Mouse (Mus musculus): ENCODE data around the gene Ephb4. TPM values are rescaled to one million over a fixed set of nuclear protein-coding genes. Genes with fewer than 3 reads are reported as not detected.

Ephb4 gene
- polyA plus RNA-seq, 2 experiments, result 78.1 to 102 TPM

GRCm38 (mm10) chr5:137404081-137404480 is 54.2 kb downstream of the Ephb4 start:
- no peaks in the 10 kb centered on the region for H3K36me3 ChIP-seq (ENCODE audit: control insufficient read depth, insufficient read depth, low read length)
- H3K27me3 ChIP-seq (ENCODE audit: control insufficient read depth, insufficient read depth, low read length), result no peaks in the 10 kb centered on the region; the same call in 1 of the 2 replicates
- no peaks in the 10 kb centered on the region for H3K9me3 ChIP-seq (ENCODE audit: control insufficient read depth, low read length)
- WGBS, result 75% methylated on average over 2 of the region's 2 CpGs
- ATAC-seq (ENCODE audit: low FRiP score, low read depth) (no peak), DNase-seq (ENCODE audit: low spot score) (no peak)
- H3K4me1 ChIP-seq (ENCODE audit: control insufficient read depth, insufficient read depth, low read length), result no peaks in the 10 kb centered on the region
- H3K27ac ChIP-seq (replicated peaks; ENCODE audit: low read depth, low read length), result no peak overlapping the region
- no peak overlapping the region for H3K9ac ChIP-seq (ENCODE audit: low read depth, low read length, severe bottlenecking)
- no peak overlapping the region for H3K4me2 ChIP-seq (replicated peaks; ENCODE audit: low read depth, low read length, severe bottlenecking)
- H3K4me3 ChIP-seq (replicated peaks; ENCODE audit: low read length), result no peak overlapping the region
- TF ChIP-seq POLR2A (IDR thresholded peaks at IDR 0.05; ENCODE audit: borderline replicate concordance, extremely low read depth, insufficient read depth, insufficient read length), result no peak

DNA sequence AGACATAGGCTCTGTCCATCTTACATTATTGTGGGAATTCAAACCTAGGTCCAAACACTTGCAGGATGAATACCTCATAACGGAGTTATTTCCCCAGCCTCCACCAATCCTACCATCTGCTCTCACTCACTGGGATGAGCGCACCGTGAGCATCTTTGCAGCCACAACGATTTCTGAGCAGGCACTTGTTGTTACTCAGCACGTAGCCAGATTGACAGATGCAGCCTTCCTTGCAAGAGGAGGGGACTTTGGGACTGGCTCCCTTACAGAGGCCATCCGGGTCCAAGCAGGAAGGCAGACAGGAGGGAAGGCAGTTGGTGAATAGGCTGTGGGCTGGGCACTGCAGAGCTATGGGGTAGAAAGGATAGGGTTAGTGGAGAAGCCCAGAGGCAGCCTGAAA is 59.5 kb downstream of the Ephb4 start:
- no peak for TF ChIP-seq POLR2A (IDR thresholded peaks at IDR 0.05; ENCODE audit: borderline replicate concordance, extremely low read depth, insufficient read depth, insufficient read length)
- Histone ChIP-seq H3K9ac (ENCODE audit: low read depth, low read length, severe bottlenecking) (no peak overlapping the region), H3K27me3 (ENCODE audit: control insufficient read depth, insufficient read depth, low read length) (no peaks in the 10 kb centered on the region), H3K4me2 (replicated peaks; ENCODE audit: low read depth, low read length, severe bottlenecking) (no peak overlapping the region), H3K36me3 (ENCODE audit: control insufficient read depth, insufficient read depth, low read length) (no peaks in the 10 kb centered on the region), H3K27ac (replicated peaks; ENCODE audit: low read depth, low read length) (no peak overlapping the region), H3K9me3 (ENCODE audit: control insufficient read depth, low read length) (no peaks in the 10 kb centered on the region), H3K4me3 (replicated peaks; ENCODE audit: low read length) (no peak overlapping the region), H3K4me1 (ENCODE audit: control insufficient read depth, insufficient read depth, low read length) (no peaks in the 10 kb centered on the region)
- 74% methylated on average over 6 of the region's 6 CpGs for WGBS
- ATAC-seq (ENCODE audit: low FRiP score, low read depth) (no peak), DNase-seq (ENCODE audit: low spot score) (no peak)

DNA sequence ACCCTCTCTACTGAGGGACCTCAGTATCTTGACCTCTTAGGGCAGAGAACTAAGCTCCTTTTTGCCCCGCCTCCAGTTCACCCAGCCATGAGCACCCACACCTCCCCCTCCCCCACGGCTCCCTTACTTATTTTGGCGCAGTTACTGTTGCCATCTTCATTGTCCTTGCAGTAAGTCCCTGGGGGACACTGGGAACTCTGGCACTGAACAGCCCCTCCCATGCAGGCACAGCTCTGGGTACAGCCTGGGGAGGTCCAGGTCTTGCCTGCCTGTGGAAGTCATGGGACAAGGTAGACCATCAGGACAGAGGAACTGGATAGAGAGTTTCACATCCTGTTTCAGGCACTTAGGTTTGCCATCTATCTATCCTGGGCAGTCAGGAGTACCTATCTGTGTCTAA is 60.2 kb downstream of the Ephb4 start:
- Histone ChIP-seq H3K4me2 (replicated peaks; ENCODE audit: low read depth, low read length, severe bottlenecking) (no peak overlapping the region), H3K9me3 (ENCODE audit: control insufficient read depth, low read length) (no peaks in the 10 kb centered on the region), H3K27ac (replicated peaks; ENCODE audit: low read depth, low read length) (no peak overlapping the region), H3K36me3 (ENCODE audit: control insufficient read depth, insufficient read depth, low read length) (no peaks in the 10 kb centered on the region), H3K9ac (ENCODE audit: low read depth, low read length, severe bottlenecking) (no peak overlapping the region), H3K27me3 (ENCODE audit: control insufficient read depth, insufficient read depth, low read length) (no peaks in the 10 kb centered on the region), H3K4me1 (ENCODE audit: control insufficient read depth, insufficient read depth, low read length) (no peaks in the 10 kb centered on the region), H3K4me3 (replicated peaks; ENCODE audit: low read length) (no peak overlapping the region)
- DNase-seq (ENCODE audit: low spot score) (no peak), ATAC-seq (ENCODE audit: low FRiP score, low read depth) (no peak)
- TF ChIP-seq POLR2A (IDR thresholded peaks at IDR 0.05; ENCODE audit: borderline replicate concordance, extremely low read depth, insufficient read depth, insufficient read length), result no peak
- 76% methylated on average over 3 of the region's 3 CpGs for WGBS

- H3K27ac ChIP-seq (replicated peaks; ENCODE audit: low read depth, low read length), result no peak overlapping the region
- H3K9ac ChIP-seq (ENCODE audit: low read depth, low read length, severe bottlenecking), result no peak overlapping the region
- H3K4me1 ChIP-seq (ENCODE audit: control insufficient read depth, insufficient read depth, low read length), result no peaks in the 10 kb centered on the region
- no peak overlapping the region for H3K4me2 ChIP-seq (replicated peaks; ENCODE audit: low read depth, low read length, severe bottlenecking)
- no peaks in the 10 kb centered on the region for H3K9me3 ChIP-seq (ENCODE audit: control insufficient read depth, low read length)
- no peak for TF ChIP-seq POLR2A (IDR thresholded peaks at IDR 0.05; ENCODE audit: borderline replicate concordance, extremely low read depth, insufficient read depth, insufficient read length)
- no peaks in the 10 kb centered on the region for H3K36me3 ChIP-seq (ENCODE audit: control insufficient read depth, insufficient read depth, low read length)
- 88% methylated on average over 3 of the region's 3 CpGs for WGBS
- DNase-seq (ENCODE audit: low spot score), result no peak
- no peak overlapping the region for H3K4me3 ChIP-seq (replicated peaks; ENCODE audit: low read length)
- no peak for ATAC-seq (ENCODE audit: low FRiP score, low read depth)
- H3K27me3 ChIP-seq (ENCODE audit: control insufficient read depth, insufficient read depth, low read length), result no peaks in the 10 kb centered on the region
These were observed 60.6 kb downstream of the Ephb4 start for GRCm38 (mm10) chr5:137410549-137410948.

DNA sequence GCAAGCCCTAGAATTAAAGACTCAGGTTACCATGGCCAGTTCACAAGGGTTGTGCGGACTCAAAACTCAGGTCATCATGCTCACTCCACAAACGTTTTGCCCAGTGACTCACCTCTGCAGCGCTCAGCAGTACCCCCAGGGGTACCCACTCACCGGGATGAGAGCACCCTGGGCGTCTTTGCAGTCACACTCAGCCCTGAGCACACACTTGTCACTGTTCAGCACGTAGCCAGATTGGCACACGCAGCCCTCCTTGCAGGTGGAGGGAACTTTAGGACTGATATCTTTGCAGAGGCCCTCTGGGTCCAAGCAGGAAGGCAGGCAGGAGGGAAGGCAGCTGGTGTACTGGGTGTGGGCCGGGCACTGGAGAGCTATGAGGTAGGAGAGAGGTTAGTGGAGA is 61.3 kb downstream of the Ephb4 start:
- TF ChIP-seq POLR2A (IDR thresholded peaks at IDR 0.05; ENCODE audit: borderline replicate concordance, extremely low read depth, insufficient read depth, insufficient read length), result no peak
- Histone ChIP-seq H3K4me3 (replicated peaks; ENCODE audit: low read length) (no peak overlapping the region), H3K9ac (ENCODE audit: low read depth, low read length, severe bottlenecking) (no peak overlapping the region), H3K27me3 (ENCODE audit: control insufficient read depth, insufficient read depth, low read length) (no peaks in the 10 kb centered on the region), H3K4me2 (replicated peaks; ENCODE audit: low read depth, low read length, severe bottlenecking) (no peak overlapping the region), H3K36me3 (ENCODE audit: control insufficient read depth, insufficient read depth, low read length) (no peaks in the 10 kb centered on the region), H3K9me3 (ENCODE audit: control insufficient read depth, low read length) (no peaks in the 10 kb centered on the region), H3K27ac (replicated peaks; ENCODE audit: low read depth, low read length) (no peak overlapping the region), H3K4me1 (ENCODE audit: control insufficient read depth, insufficient read depth, low read length) (no peaks in the 10 kb centered on the region)
- DNase-seq (ENCODE audit: low spot score) (no peak), ATAC-seq (ENCODE audit: low FRiP score, low read depth) (no peak)
- 70% methylated on average over 8 of the region's 8 CpGs for WGBS

DNA sequence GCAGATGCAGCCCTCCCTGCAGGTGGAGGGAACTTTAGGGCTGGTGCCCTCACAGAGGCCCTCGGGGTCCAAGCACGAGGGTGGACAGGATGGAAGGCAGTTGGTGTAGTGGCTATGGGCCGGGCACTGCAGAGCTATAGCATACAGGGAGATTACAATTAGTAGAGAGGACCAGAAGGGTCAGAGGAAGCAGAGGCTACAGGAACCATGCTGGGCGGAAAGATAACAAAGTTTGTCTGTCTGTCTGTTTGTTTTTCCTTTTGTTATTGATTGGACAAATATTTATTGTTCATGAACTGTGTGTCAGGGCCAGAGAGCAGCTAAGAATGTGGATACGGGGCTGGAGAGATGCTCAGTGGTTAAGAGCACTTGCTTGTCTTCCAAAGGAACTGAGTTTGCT is 64.3 kb downstream of the Ephb4 start:
- H3K27ac ChIP-seq (replicated peaks; ENCODE audit: low read depth, low read length), result no peak overlapping the region
- DNase-seq (ENCODE audit: low spot score), result no peak
- no peaks in the 10 kb centered on the region for H3K9me3 ChIP-seq (ENCODE audit: control insufficient read depth, low read length)
- 59% methylated on average over 5 of the region's 5 CpGs for WGBS
- no peak overlapping the region for H3K9ac ChIP-seq (ENCODE audit: low read depth, low read length, severe bottlenecking)
- H3K4me3 ChIP-seq (replicated peaks; ENCODE audit: low read length), result no peak overlapping the region
- no peak for ATAC-seq (ENCODE audit: low FRiP score, low read depth)
- no peaks in the 10 kb centered on the region for H3K27me3 ChIP-seq (ENCODE audit: control insufficient read depth, insufficient read depth, low read length)
- no peak for TF ChIP-seq POLR2A (IDR thresholded peaks at IDR 0.05; ENCODE audit: borderline replicate concordance, extremely low read depth, insufficient read depth, insufficient read length)
- H3K4me1 ChIP-seq (ENCODE audit: control insufficient read depth, insufficient read depth, low read length), result no peaks in the 10 kb centered on the region
- H3K36me3 ChIP-seq (ENCODE audit: control insufficient read depth, insufficient read depth, low read length), result no peaks in the 10 kb centered on the region
- H3K4me2 ChIP-seq (replicated peaks; ENCODE audit: low read depth, low read length, severe bottlenecking), result no peak overlapping the region
